Mouse (Mus musculus): ENCODE measurements around the gene Ndufc1. TPM values are rescaled to one million over a fixed set of nuclear protein-coding genes. Genes with fewer than 3 reads are reported as not detected.
"Not testable (repeated sequence)": the region's sequence is repeated elsewhere in the genome, so short reads cannot be mapped to it uniquely, and the experiment has no call there.

Gene Ndufc1
- polyA plus RNA-seq, 1 experiment from 2014 or later: 619 TPM

- WGBS: 9% methylated on average over 3 of the region's 3 CpGs
- Histone ChIP-seq H3K4me3 (replicated peaks; ENCODE audit: low read length) (no peak overlapping the region), H3K27me3 (replicated peaks; ENCODE audit: control insufficient read depth, insufficient read depth, low read length) (peaks cover 8% of the 10 kb centered on the region; the same call in 1 of the 2 replicates), H3K36me3 (ENCODE audit: control insufficient read depth, insufficient read depth) (no peaks in the 10 kb centered on the region), H3K27ac (ENCODE audit: low read length) (no peak overlapping the region), H3K4me2 (ENCODE audit: low read length) (no peak overlapping the region), H3K4me1 (replicated peaks; ENCODE audit: control insufficient read depth, insufficient read depth, low read length) (no peaks in the 10 kb centered on the region; the same call in 1 of the 2 replicates), H3K9ac (replicated peaks; ENCODE audit: low read depth, low read length) (no peak overlapping the region), H3K9me3 (ENCODE audit: control insufficient read depth, low read length) (no peaks in the 10 kb centered on the region)
- 0 out of 2 replicates have a peak, but pooled peaks have one; percentile 16 for ATAC-seq
Observed at GRCm38 (mm10) chr3:51398667-51399066, 10.1 kb downstream of the Ndufc1 start.

GRCm38 (mm10) chr3:51397700-51398299, 11.0 kb downstream of the Ndufc1 start:
- WGBS: 62% methylated on average over 15 of the region's 15 CpGs
- Histone ChIP-seq H3K4me3 (replicated peaks; ENCODE audit: low read length) (no peak overlapping the region), H3K27me3 (replicated peaks; ENCODE audit: control insufficient read depth, insufficient read depth, low read length) (peaks cover 8% of the 10 kb centered on the region; the same call in 1 of the 2 replicates)

GRCm38 (mm10) chr3:51396219-51397068, 12.3 kb downstream of the Ndufc1 start, which contains the start of gene Mgarp:
Mgarp (minus strand) TSS chr3:51396738.
- no peaks in the 10 kb centered on the region for H3K36me3 ChIP-seq (ENCODE audit: control insufficient read depth, insufficient read depth)
- H3K27ac ChIP-seq (ENCODE audit: low read length): no peak within 1 kb of the TSS
- H3K9me3 ChIP-seq (ENCODE audit: control insufficient read depth, low read length): no peaks in the 10 kb centered on the region
- ATAC-seq: peak; percentile 81
- peaks cover 8% of the 10 kb centered on the region; the same call in 1 of the 2 replicates for H3K27me3 ChIP-seq (replicated peaks; ENCODE audit: control insufficient read depth, insufficient read depth, low read length)
- H3K4me2 ChIP-seq (ENCODE audit: low read length): peak within 1 kb of the TSS; percentile 68
- no peaks in the 10 kb centered on the region; the same call in 1 of the 2 replicates for H3K4me1 ChIP-seq (replicated peaks; ENCODE audit: control insufficient read depth, insufficient read depth, low read length)
- 2% methylated on average over 41 of the region's 41 CpGs for WGBS
- H3K4me3 ChIP-seq (replicated peaks; ENCODE audit: low read length): peak within 1 kb of the TSS; percentile 43
- H3K9ac ChIP-seq (replicated peaks; ENCODE audit: low read depth, low read length): peak within 1 kb of the TSS; percentile 35; the same call in 1 of the 2 replicates

More at GRCm38 (mm10) chr3:51397700-51398299, 11.0 kb downstream of the Ndufc1 start:
- H3K4me1 ChIP-seq (replicated peaks; ENCODE audit: control insufficient read depth, insufficient read depth, low read length): no peaks in the 10 kb centered on the region; the same call in 1 of the 2 replicates
- H3K9ac ChIP-seq (replicated peaks; ENCODE audit: low read depth, low read length): no peak overlapping the region
- no peaks in the 10 kb centered on the region for H3K36me3 ChIP-seq (ENCODE audit: control insufficient read depth, insufficient read depth)
- H3K4me2 ChIP-seq (ENCODE audit: low read length): no peak overlapping the region
- H3K27ac ChIP-seq (ENCODE audit: low read length): no peak overlapping the region
- no peaks in the 10 kb centered on the region for H3K9me3 ChIP-seq (ENCODE audit: control insufficient read depth, low read length)
- no peak for ATAC-seq

GRCm38 (mm10) chr3:51395461-51396145, 13.2 kb downstream of the Ndufc1 start:
- no peak overlapping the region for H3K27ac ChIP-seq (ENCODE audit: low read length)
- ATAC-seq: no peak
- H3K4me1 ChIP-seq (replicated peaks; ENCODE audit: control insufficient read depth, insufficient read depth, low read length): no peaks in the 10 kb centered on the region; the same call in 1 of the 2 replicates
- H3K9ac ChIP-seq (replicated peaks; ENCODE audit: low read depth, low read length): no peak overlapping the region
- H3K4me2 ChIP-seq (ENCODE audit: low read length): no peak overlapping the region
- peaks cover 8% of the 10 kb centered on the region; the same call in 1 of the 2 replicates for H3K27me3 ChIP-seq (replicated peaks; ENCODE audit: control insufficient read depth, insufficient read depth, low read length)
- WGBS: 24% methylated on average over 19 of the region's 19 CpGs
- no peaks in the 10 kb centered on the region for H3K9me3 ChIP-seq (ENCODE audit: control insufficient read depth, low read length)
- no peak overlapping the region for H3K4me3 ChIP-seq (replicated peaks; ENCODE audit: low read length)
- no peaks in the 10 kb centered on the region for H3K36me3 ChIP-seq (ENCODE audit: control insufficient read depth, insufficient read depth)

- 54% methylated on average over 3 of the region's 3 CpGs for WGBS
- no peak overlapping the region for H3K4me3 ChIP-seq (replicated peaks; ENCODE audit: low read length)
- H3K36me3 ChIP-seq (ENCODE audit: control insufficient read depth, insufficient read depth): no peaks in the 10 kb centered on the region
- H3K27ac ChIP-seq (ENCODE audit: low read length): no peak overlapping the region
- H3K4me2 ChIP-seq (ENCODE audit: low read length): no peak overlapping the region
- H3K27me3 ChIP-seq (replicated peaks; ENCODE audit: control insufficient read depth, insufficient read depth, low read length): peaks cover 8% of the 10 kb centered on the region; the same call in 1 of the 2 replicates
- no peaks in the 10 kb centered on the region; the same call in 1 of the 2 replicates for H3K4me1 ChIP-seq (replicated peaks; ENCODE audit: control insufficient read depth, insufficient read depth, low read length)
- H3K9ac ChIP-seq (replicated peaks; ENCODE audit: low read depth, low read length): no peak overlapping the region
- no peaks in the 10 kb centered on the region for H3K9me3 ChIP-seq (ENCODE audit: control insufficient read depth, low read length)
- no peak for ATAC-seq
Observed at GRCm38 (mm10) chr3:51394881-51395280, 13.9 kb downstream of the Ndufc1 start.

- Histone ChIP-seq H3K4me3 (replicated peaks; ENCODE audit: low read length) (no peak overlapping the region), H3K27me3 (replicated peaks; ENCODE audit: control insufficient read depth, insufficient read depth, low read length) (peaks cover 8% of the 10 kb centered on the region; the same call in 1 of the 2 replicates), H3K36me3 (ENCODE audit: control insufficient read depth, insufficient read depth) (no peaks in the 10 kb centered on the region), H3K9ac (replicated peaks; ENCODE audit: low read depth, low read length) (no peak overlapping the region), H3K27ac (ENCODE audit: low read length) (no peak overlapping the region), H3K9me3 (ENCODE audit: control insufficient read depth, low read length) (no peaks in the 10 kb centered on the region), H3K4me1 (replicated peaks; ENCODE audit: control insufficient read depth, insufficient read depth, low read length) (no peaks in the 10 kb centered on the region; the same call in none of the 2 replicates), H3K4me2 (ENCODE audit: low read length) (no peak overlapping the region)
- ATAC-seq: no peak
- 96% methylated on average over 2 of the region's 2 CpGs for WGBS
Observed at GRCm38 (mm10) chr3:51393651-51394050, 15.1 kb downstream of the Ndufc1 start.

- H3K4me2 ChIP-seq (ENCODE audit: low read length); H3K36me3 ChIP-seq (ENCODE audit: control insufficient read depth, insufficient read depth); ATAC-seq; H3K27ac ChIP-seq (ENCODE audit: low read length); H3K9ac ChIP-seq (replicated peaks; ENCODE audit: low read depth, low read length); H3K9me3 ChIP-seq (ENCODE audit: control insufficient read depth, low read length); H3K4me1 ChIP-seq (replicated peaks; ENCODE audit: control insufficient read depth, insufficient read depth, low read length); H3K4me3 ChIP-seq (replicated peaks; ENCODE audit: low read length); H3K27me3 ChIP-seq (replicated peaks; ENCODE audit: control insufficient read depth, insufficient read depth, low read length): not testable (repeated sequence)
- WGBS: 91% methylated on average over 3 of the region's 3 CpGs
Observed at GRCm38 (mm10) chr3:51393018-51393417, 15.8 kb downstream of the Ndufc1 start.

- ATAC-seq: no peak
Observed at GRCm38 (mm10) chr3:51391591-51391990, 17.2 kb downstream of the Ndufc1 start.

More at GRCm38 (mm10) chr3:51391591-51391990, 17.2 kb downstream of the Ndufc1 start:
- Histone ChIP-seq H3K27ac (ENCODE audit: low read length) (no peak overlapping the region), H3K4me3 (replicated peaks; ENCODE audit: low read length) (no peak overlapping the region), H3K9ac (replicated peaks; ENCODE audit: low read depth, low read length) (no peak overlapping the region), H3K9me3 (ENCODE audit: control insufficient read depth, low read length) (no peaks in the 10 kb centered on the region), H3K36me3 (ENCODE audit: control insufficient read depth, insufficient read depth) (no peaks in the 10 kb centered on the region), H3K4me2 (ENCODE audit: low read length) (no peak overlapping the region), H3K4me1 (replicated peaks; ENCODE audit: control insufficient read depth, insufficient read depth, low read length) (no peaks in the 10 kb centered on the region; the same call in none of the 2 replicates), H3K27me3 (replicated peaks; ENCODE audit: control insufficient read depth, insufficient read depth, low read length) (peaks cover 6% of the 10 kb centered on the region; the same call in 1 of the 2 replicates)
- WGBS: 95% methylated on average over 5 of the region's 5 CpGs

All from forebrain, embryonic 16.5 days (tissue).